Mouse (Mus musculus) kidney, adult 18-20 months (tissue): ENCODE data around the gene Xbp1.
"Not testable (repeated sequence)": the region's sequence is repeated elsewhere in the genome, so short reads cannot be mapped to it uniquely, and the experiment has no call there.

Experiments used
- DNase-seq: peaks from one replicate; pipeline ENCODE4 v3.0.0; 2021

Gene Xbp1

DNA sequence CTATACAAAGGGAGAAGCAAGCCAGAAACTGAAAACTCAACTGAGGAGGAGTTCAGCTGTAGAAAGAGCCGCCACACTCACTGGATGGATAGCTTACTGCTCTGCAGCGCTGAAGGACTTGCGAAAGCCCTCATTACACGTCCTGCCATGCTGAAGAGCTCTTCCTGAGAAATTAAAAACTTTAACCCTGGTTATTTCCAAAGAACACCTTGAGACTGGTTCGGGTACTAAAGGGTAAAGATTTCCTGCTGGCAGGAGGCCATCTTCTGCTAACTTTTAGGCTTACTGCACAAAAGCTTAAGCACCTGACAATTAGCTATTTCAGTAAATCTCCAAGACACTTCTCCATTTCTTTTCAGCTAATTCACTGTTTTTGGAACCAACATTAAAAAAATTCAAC lies 9.7 kb downstream of the Xbp1 start:
- DNase-seq = peak; percentile 31

DNA sequence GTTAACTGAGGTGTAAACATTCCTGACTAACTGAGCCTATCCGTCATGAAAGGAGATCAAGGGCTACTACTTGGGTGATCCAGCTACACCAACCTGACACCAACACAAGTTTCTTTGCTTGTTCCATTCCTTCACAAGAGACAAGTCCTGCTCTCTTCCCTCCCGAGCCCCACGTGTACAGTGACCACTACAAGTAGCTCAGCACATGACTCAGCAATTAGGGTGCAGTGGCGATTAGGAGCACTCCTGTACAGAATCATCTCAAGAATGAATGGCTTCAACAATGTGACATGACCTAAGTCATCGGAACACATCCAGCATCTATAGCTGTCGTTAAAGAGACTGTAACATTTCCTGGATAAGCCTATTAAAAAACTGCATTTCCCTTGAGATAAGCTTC lies 10.3 kb downstream of the Xbp1 start:
- DNase-seq = no peak

DNA sequence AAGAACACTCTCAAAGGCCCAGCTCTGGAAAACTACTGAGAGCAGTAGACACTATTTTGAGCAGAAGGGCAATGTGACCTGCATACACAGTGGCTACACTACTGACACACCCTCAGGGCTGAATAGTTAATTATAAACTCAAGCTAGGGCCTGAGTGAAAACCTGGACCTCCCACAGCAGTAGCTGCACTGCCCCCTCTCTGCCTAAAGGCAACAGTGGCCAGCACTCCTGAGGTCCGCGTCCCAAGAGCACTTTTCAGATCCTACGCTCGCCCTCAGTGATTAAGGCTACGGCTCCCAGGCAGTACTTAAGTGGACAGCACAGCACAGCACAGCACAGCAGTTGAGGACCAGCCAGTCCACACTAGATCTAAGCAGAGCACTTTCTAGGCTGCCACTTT lies 12.6 kb downstream of the Xbp1 start:
- peak; percentile 71 for DNase-seq

DNA sequence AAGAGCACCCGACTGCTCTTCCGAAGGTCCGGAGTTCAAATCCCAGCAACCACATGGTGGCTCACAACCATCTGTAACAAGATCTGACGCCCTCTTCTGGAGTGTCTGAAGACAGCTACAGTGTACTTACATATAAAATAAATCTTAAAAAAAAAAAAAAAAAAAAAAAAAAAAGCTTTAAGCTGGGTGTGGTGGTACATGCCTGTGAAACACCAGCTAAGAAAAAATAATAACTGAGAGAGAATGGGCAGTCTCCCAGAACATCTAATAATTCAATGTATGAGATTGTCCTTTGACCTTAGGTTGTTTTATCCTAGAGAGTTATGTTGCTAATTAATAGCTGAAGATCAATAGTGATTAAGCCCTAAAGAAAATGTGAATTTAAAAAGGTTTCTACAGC lies 17.0 kb downstream of the Xbp1 start:
- DNase-seq = not testable (repeated sequence)

DNA sequence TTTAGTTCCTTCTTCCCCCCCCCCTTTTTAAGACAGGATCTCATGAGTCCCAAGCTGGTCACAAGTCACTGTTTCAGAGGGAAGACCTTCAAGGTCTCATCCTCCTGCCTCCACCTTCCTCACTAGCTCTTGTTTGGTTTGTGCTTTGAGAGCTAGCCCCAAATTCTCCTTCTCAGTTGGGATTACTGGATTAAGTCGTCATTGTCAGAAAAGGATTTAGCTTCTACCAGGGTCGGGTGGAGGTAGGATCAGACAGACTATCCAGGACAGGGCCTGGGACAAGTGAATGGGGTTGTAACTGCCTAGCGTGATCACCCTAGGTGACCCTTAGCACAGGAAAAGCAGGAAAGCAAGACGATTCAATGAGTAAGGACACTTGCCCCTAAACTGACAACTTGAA lies 19.9 kb downstream of the Xbp1 start:
- DNase-seq = no peak

DNA sequence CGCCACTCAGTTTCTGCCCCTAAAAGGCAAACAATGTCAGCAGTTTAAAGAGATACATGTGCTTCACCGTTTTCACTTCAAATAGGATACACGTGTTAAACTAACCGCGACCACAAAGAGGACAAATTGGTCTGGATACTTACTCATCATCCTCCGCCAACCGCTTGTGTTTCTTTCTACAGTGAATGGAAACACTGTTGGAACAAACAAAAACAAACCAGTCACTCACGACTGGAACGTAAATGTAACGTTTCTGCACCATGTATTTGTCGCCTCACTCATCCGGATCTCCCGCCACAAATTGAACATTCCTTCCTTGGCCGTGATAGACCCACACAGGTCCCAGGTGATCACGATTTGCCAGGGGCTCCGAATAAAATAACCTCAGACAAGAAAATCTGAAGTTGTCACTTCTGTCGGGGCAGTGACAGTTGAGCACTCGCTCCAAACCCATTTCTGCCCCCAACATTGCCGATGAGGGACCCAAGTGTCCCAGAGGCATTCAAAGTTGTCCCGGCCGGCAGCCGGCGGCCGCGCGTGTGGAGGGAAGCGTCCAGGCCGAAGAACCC lies 20.9 kb downstream of the Xbp1 start:
- no peak for DNase-seq

DNA sequence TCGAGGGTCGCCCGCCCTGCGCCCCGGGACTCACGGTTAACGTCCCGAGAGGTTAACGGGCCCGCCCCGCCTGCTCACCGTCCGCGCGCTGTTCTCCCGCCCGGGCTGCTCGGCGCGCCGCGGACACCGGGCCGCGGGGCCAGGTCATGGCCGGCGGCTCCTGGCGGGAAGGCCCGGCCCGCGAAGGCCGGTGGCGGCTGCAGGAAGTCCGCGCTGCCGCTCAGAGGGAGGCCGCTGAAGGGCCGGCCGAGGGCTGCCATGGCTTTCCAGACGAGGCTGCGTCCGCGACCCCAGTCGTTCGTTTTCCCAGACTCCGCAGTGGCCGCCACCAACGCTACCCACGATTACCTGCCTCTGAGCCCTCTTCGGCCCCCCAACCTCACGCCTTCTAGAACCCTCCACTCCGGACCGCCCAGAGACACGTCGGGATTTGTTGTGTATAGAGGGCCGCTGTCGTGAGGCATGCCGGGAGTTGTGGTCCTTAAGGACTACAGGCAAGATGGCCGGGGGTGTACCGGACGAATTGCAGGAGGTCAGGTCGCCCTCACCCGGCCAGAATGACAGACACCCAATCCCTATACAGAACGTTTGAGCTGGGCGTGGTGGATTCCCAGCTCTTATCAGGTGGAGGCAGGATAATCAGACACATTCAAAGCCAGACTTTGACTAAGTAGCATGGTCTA lies 21.5 kb downstream of the Xbp1 start, which contains the start of gene Ccdc117:
Gene Ccdc117, minus strand, starts transcription at position 389 of the 683 bp plus-strand sequence.
- DNase-seq = peak; percentile 93

DNA sequence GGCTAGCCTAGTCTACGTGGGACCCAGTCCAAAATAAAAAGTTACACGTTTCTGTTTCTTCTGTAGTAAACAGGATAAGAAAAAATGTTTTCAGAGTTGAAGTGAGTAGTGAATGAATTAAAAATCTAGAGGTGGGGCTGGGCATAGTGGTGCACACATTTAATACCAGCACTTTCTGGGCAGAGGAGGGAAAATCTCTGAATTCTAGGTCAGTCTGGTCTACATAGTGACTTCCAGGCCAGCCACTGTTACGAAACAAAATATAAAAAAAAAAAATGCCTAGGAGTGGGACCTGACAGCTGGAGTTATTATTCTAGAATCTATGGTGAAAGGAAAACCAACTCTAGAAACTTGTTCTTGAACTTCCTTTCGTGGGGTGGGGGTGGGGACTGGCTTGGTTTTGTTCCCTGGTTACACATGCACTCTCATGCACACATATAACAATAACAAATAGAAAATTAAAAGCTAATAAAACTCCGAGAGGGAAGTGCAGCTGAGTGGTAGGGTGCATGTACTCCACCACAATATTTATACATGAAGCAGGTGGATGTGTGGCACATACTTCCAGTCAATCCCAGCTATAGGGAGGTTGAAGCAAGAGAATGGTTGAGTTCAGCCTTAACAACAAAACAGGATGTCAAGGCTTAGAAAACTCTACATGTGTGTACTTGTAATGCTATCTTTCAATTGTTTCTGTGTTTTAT lies 22.2 kb downstream of the Xbp1 start:
- DNase-seq = no peak

DNA sequence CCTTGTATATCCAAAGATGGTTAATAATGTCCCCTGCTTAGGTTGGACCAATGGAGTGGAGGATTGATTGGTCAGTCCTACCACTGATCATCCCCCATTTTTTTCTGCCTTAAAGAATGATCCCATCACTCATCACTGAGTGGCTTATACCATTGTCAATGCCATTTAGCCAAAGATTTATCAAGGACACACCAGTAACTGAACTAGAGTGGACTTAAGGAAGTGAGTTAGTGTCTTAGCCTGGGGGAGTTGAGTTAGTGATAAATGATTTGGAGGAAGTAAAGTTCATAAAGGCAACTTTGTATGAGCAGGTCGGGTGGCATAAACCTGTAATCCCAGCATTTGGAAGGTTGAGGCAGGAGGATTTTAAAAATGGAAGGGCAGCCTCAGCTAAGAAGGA lies 22.8 kb downstream of the Xbp1 start:
- no peak for DNase-seq

DNA sequence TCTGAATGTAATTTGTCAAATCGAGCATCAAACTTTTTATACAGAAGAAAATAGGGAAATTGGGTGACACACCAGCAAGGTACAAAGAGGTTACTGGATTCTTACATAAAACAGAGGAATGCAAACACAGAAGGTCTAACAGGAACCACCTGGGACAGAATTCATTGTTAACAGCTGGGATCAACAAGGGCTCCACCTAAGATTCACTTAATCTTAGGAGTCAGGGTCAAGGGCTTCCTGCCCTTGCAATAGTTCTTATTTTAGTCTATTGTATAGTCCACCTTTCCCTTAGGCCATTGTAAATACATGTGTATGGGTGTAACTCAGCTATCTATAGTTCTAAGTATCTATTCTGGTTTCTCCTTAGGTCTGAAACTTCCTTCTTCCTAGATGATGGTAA lies 24.2 kb downstream of the Xbp1 start:
- DNase-seq = not testable (repeated sequence)

DNA sequence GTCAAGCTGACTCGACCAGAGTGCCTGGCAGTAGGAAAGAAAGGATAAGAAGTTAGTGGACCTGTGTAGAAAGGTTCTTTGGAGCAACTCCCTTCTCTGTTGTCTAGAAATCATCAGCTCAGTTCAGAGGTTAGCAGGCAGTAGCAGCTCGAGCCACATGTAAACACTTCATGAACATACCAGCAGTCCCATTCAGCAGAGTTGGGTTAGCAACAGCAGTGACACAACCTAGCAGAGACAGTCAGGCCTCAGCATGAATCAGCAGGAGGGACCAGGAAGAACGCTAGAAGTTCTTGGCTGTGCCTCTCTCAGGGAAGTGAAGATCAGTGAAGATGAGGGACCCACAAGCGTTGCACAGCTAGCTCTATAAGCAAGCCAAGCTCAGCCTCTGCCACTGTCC lies 25.0 kb downstream of the Xbp1 start:
- DNase-seq = no peak

DNA sequence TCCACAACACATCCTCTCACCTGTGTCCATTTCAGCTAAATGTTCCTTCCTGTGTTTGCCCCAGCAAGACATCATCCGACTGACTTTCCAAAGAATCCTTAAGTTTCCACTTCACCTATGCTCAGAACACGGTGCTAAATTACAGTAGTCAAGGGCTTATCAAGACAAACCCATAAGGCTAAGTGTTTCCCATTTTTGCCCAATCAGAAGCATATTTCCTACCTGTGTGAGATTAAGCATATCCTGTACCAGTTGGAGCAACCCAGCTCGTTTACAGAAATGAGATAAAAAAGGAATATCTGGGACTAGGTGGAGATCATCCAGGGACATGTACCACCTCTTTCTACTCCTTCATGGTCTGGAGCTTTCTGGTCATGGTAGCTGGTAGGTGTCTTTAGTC lies 26.2 kb downstream of the Xbp1 start:
- DNase-seq = no peak

DNA sequence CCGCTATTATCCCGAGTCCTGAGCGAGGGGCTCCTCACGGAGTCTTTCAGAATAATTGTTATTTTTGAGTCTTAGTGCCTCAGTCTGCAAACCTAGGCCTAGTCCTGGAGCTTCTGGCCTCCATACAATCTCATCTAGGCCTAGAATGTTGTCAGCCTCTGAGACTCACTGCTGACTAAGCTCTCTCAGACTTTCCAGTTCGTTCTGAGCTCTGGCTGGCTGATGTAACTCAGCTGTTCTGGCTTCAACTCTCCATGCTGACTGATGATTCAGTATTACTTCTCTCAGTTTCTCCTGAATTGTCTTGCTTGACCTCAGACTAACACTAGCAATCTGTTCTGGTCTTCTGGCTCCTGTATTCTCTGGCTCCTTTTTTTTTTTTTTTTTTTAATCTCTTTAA lies 31.0 kb downstream of the Xbp1 start:
- no peak for DNase-seq

DNA sequence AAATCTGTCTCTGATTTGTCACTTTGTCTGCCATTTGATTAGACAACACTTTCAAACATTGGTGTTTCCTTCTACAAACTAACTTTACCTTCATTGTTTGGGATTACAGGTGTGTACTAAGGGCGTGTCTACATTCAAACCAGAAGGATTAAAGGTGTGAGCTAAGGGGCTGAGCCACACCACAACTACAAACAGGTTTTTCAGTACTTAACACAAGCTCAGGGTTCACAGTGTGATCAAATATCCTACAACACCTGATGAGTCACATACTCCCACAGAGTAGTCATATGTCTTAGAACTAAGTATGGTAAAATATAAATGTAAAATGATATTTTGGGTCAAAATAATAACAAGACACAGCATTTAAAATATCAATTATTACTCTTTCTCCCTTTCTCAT lies 31.5 kb downstream of the Xbp1 start:
- DNase-seq = no peak

DNA sequence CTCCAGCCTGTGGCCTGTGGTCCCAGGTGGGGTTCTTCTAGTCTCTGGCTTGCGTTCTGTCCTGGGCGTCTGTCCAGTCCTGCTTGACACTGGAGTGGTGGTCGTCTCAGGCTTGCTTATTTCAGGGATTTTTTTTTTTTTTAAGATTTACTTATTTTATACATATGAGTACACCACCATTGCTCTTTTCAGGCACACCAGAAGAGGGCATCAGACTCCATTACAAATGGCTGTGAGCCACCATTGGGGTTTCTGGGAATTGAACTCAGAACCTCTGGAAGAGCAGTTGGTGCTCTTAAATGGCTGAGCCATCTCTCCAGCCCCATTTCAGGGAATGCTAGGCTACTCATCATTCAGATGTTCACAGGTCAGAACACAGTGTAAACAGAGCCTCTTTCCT lies 39.8 kb downstream of the Xbp1 start:
- DNase-seq = no peak

DNA sequence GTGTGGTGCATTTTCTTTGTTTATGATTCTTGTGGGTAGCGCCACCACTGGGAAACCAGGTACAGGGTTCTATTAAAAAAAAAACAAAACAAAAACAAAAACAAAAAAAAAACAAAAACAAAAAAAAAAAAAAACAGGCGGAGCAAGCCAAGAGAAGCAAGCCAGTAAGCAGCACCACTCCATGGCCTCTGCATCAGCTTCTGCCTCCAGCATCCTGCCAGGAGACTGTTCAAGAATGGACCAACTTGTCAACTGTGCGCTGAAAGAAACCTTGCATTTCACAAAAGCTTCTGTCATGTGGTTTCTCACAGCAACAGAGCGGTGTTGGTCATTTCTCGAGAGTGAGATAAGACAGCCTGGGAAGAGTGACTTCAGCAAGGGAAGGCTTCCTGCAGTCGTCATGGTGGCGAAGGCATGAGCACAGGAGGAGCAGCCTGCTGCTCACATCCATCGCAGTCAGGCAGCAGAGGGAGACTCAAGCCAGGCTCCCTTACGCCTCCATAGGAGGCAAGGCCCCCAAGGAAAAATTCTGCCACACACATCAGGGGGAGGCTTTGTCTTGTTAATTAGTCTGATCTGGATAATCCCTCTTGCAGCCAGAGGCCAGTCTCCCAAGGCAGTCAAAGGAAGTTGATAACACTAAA lies 42.3 kb downstream of the Xbp1 start:
- no peak for DNase-seq

DNA sequence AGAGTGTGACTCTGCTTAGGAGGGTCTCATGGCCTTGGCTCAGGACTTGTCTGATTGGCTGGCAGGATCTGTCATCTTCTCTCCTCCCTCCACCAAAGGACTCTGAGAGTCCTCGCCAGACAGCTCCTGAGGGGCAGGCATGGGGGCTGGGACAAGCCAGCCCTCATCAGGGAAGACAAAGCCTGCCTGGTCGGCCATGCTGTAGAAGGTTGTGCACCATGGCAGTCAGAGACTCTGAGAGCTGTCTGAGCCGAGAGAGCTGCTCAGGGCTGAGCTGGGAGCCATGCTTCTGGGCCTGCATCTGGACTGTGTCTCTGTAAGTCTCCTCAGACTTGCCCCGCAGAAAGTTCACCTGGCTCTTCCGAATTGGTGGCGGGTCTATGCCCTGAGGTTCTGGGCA lies 43.4 kb downstream of the Xbp1 start:
- DNase-seq = no peak

DNA sequence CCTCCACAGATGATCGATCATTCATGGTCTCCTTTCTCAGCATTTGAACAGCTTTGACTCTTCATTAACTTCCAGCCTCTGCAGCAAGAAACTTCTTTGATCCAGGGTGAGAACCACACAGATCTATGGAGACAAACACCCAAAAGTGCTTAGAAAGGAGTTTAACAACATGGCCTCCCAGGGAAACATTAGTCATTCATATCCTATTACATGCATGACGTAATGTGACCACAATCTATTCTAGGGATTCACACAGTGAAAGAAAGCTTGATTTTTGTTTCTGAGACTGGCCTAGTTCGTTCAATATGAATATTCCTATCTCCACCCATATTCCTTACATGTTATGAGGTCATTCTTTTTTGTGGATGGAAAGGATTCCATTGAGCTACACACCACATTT lies 45.1 kb downstream of the Xbp1 start:
- DNase-seq = no peak

DNA sequence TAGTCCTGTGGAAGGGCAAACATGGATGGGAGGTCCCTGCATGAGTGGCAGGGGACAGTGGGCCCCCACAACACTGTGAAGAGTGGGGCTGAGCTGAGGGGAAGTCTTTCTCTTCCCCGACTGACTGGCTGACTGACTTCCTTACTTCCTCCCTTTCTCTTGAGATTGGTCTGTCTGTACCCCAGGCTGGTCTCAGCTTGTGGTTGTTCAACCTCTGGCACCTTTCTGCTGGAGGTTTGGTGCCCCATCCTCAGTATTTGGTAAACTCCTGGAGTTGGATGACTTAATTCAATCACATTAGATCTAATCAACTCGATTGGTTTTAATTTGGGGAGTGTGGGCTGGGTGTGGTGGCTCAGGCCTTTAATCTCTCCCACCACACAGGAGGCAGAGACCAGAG lies 46.0 kb downstream of the Xbp1 start:
- no peak for DNase-seq

DNA sequence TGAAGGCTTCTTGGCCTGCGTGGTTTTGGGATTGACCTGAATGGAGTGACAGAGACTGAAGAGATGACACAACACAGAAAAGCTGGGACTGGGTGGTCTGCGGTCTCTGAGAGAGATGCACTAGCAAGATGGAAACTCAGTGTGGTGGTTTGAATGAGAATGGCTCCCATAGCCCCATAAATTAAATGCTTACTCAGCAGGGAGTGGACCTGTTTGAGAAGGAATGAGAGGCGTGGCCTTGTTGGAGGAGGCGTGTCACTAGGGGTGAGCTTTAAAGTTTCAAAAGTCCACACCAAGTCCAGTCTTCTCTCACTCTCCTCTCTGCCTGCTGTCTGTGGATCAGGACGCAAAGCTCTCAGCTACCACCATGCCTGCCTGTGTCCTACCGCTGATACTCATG lies 47.2 kb downstream of the Xbp1 start:
- DNase-seq = no peak

DNA sequence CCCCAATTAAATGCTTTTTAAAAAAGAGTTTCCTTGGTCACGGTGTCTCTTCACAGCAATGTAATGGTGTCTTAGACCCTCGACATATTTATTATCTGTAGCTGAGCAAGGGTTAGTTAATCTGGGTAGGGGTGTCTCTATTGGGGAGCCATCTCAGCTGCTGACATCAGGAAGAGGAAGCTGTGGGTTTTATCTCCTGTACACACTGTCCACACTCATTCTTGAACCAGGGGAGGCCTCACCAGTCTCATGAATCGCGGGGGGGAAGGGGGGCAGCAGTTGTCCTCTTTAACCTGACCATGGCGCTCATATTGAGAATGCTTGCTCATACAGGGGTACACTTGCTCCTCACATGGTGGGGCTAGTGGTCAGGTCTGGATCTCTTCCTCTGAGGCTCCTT lies 47.6 kb downstream of the Xbp1 start:
- DNase-seq = no peak

DNA sequence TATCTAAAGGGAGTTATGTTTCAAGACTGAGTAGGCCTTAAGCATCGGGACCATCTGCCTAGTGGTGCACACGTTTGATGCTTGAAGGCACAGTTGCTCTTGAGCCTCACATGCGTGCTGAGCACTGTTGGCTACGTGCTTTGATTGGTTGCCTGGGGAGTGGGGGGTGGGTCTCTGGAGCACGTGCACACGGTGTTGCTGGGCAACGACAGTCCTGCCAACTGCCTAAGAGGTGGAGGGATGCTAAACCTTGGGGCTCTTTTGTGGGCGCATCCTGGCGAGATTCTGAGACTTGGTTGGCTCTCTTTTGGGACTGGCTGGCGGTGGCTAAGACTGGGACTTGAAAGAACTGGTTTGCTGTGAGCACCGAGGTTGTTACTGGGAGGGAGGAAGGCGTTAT lies 49.0 kb downstream of the Xbp1 start, which contains the start of gene Ankrd36:
Gene Ankrd36, plus strand, starts transcription at position 211 of the 400 bp plus-strand sequence.
- no peak for DNase-seq

DNA sequence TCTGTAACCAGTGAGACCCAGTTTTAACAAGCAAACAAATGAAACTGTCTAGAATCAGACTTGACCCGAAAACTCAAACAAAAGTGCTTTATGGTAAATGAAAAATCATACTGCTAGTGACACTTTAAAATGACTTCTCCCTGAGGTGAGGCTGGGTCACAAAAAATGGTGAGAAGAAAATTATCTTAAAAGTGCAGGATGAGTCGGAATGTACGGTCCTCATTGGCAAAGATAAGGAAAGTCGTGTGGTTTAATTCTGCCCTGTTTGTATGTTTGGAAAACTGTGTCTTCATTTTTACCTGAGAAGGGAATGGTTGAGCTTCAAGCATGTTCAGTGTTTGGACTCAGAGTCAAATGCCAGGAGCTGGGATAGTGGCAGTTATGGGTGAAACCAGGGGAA lies 51.4 kb downstream of the Xbp1 start:
- DNase-seq = no peak

DNA sequence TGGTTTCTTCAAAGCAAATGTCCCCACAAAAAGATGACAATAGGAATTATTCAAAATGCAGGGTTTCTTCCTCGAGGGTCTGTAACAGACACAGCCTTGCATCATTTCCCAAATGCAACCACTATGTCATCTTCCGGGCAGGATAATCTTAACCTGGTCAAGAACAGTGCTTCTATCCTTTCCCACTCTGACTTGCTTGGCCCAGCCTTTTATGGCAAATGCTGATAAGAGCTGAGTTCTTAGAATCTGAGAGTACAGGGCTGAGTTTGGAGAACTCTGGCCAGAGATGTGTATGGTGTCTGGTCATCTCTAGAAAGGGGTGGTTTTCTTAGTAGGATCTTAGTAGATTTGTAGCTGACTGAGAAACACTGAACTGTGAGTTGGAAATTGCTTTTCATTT lies 53.4 kb downstream of the Xbp1 start:
- no peak for DNase-seq
